Mouse (Mus musculus) kidney, embryonic 16.5 days (tissue): ENCODE results near the gene Sipa1l3. TPM values are rescaled to one million over a fixed set of nuclear protein-coding genes. Genes with fewer than 3 reads are reported as not detected.

Experiments used
- ATAC-seq: fragments of 200-750 bp; cut with Nextera tagmentation; 2 replicates; pipeline ENCODE4 v1.8.0; 2017; ENCODE audit warnings: moderate TSS enrichment; ENCODE audit not compliant: low FRiP score, low TSS enrichment
- H3K27ac ChIP-seq: fragments of 300-500 bp; sonication (generic); 2 replicates; pipeline ENCODE4 v1.5.1; 2014; ENCODE audit warnings: low read length
- H3K27me3 ChIP-seq: fragments of 300-500 bp; sonication (generic); 2 replicates; pipeline ENCODE4 v1.6.1; 2014; ENCODE audit warnings: low read length, control low read depth, mixed read lengths; ENCODE audit not compliant: insufficient read depth
- H3K36me3 ChIP-seq: fragments of 300-500 bp; sonication (generic); 2 replicates; pipeline ENCODE4 v1.6.1; 2014; ENCODE audit warnings: low read length, control low read depth, mixed read lengths; ENCODE audit not compliant: insufficient read depth
- H3K4me1 ChIP-seq: fragments of 300-500 bp; sonication (generic); 2 replicates; pipeline ENCODE4 v1.6.1; 2014; ENCODE audit warnings: low read length, control low read depth, mixed read lengths; ENCODE audit not compliant: insufficient read depth
- H3K4me2 ChIP-seq: fragments of 300-500 bp; sonication (generic); replicated peaks from 2 replicates; pipeline ENCODE4 v1.6.1; 2014; ENCODE audit warnings: low read depth, low read length
- H3K4me3 ChIP-seq: fragments of 300-500 bp; sonication (generic); 2 replicates; pipeline ENCODE4 v1.5.1; 2014; ENCODE audit warnings: mild to moderate bottlenecking, low read length
- H3K9ac ChIP-seq: fragments of 300-500 bp; sonication (generic); replicated peaks from 2 replicates; pipeline ENCODE4 v1.6.1; 2014; ENCODE audit warnings: low read length
- H3K9me3 ChIP-seq: fragments of 300-500 bp; sonication (generic); 2 replicates; pipeline ENCODE4 v1.6.1; 2016; ENCODE audit warnings: low read length, control low read depth
- WGBS: fragments of 180-500 bp; shearing (Covaris S2); extraction: QIAGEN DNeasy Blood & Tissue Kit; methylation state at CpG from one replicate; pipeline ENCODE4 v1.1.7; 2014; 5-methylcytosine and 5-hydroxymethylcytosine counted together
- polyA plus RNA-seq: library from polyadenylated mRNA; unstranded; fragments of >200 nt; fragmentation: Nextera tagmentation; extraction: Ambion mirVana; gene quantifications from 2 replicates; pipeline ENCODE4 v1.2.1, GENCODE M21; 2015

Sipa1l3 gene
- polyA plus RNA-seq, 1 experiment from 2014 or later, result 15.8 TPM

- peak overlapping the region; percentile 81 for H3K27ac ChIP-seq
- no peak for ATAC-seq
- no peaks in the 10 kb centered on the region for H3K9me3 ChIP-seq
- 26% methylated on average over 11 of the region's 11 CpGs for WGBS
- H3K9ac ChIP-seq, result peak overlapping the region; percentile 55
- H3K36me3 ChIP-seq, result no peaks in the 10 kb centered on the region
- H3K4me2 ChIP-seq, result peak overlapping the region; percentile 92
- H3K4me1 ChIP-seq, result peaks cover 53% of the 10 kb centered on the region
- peak overlapping the region; percentile 9 for H3K4me3 ChIP-seq
- H3K27me3 ChIP-seq, result 0 out of 2 replicates have a peak, but pooled peaks cover 5% of the 10 kb centered on the region
Measured at GRCm38 (mm10) chr7:29290691-29291485, 227.6 kb downstream of the Sipa1l3 start.

DNA sequence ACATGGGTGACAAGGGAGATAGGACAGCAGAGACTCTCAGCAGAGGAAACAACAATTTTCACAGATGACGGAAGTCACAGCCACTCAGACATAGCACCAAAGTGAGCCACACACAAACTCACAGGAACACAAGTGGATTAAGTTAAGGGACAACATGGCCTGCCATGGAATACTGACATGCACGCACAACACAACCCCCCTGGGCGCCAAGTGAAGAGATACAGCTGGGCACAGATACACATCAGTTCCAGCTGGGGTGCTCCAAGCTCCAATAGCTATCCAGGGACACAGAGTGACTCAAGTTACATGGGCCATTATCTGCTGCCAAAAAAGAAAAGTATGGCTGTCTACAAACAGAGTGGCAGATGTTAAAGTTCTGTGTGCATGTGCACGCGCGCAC, 228.6 kb downstream of the Sipa1l3 start:
- H3K4me3 ChIP-seq, result peak overlapping the region; percentile 62
- no peaks in the 10 kb centered on the region for H3K36me3 ChIP-seq
- H3K9ac ChIP-seq, result peak overlapping the region; percentile 63
- peak overlapping the region; percentile 81 for H3K27ac ChIP-seq
- peak overlapping the region; percentile 92 for H3K4me2 ChIP-seq
- peaks cover 5% of the 10 kb centered on the region; the same call in 1 of the 2 replicates for H3K27me3 ChIP-seq
- WGBS, result 45% methylated on average over 6 of the region's 6 CpGs
- ATAC-seq, result no peak
- no peaks in the 10 kb centered on the region for H3K9me3 ChIP-seq
- H3K4me1 ChIP-seq, result peaks cover 53% of the 10 kb centered on the region

GRCm38 (mm10) chr7:29288942-29289638, 229.4 kb downstream of the Sipa1l3 start, which contains the start of gene Ppp1r14a:
Gene Ppp1r14a (plus strand): TSS chr7:29289308.
- peak; percentile 12; the same call in 1 of the 2 replicates for ATAC-seq
- whole genome bisulfite sequencing, result under 1% methylated on average over 58 of the region's 59 CpGs
- Histone ChIP-seq H3K4me1 (peaks cover 53% of the 10 kb centered on the region), H3K27me3 (peaks cover 3% of the 10 kb centered on the region; the same call in 1 of the 2 replicates), H3K9me3 (no peaks in the 10 kb centered on the region), H3K36me3 (no peaks in the 10 kb centered on the region), H3K27ac (peak within 1 kb of the TSS; percentile 81), H3K4me3 (peak within 1 kb of the TSS; percentile 62), H3K4me2 (peak within 1 kb of the TSS; percentile 92), H3K9ac (peak within 1 kb of the TSS; percentile 63)

- Histone ChIP-seq H3K4me1 (peaks cover 44% of the 10 kb centered on the region), H3K4me2 (no peak overlapping the region), H3K4me3 (no peak overlapping the region), H3K27ac (no peak overlapping the region), H3K9ac (no peak overlapping the region), H3K27me3 (peaks cover 3% of the 10 kb centered on the region; the same call in 1 of the 2 replicates), H3K36me3 (no peaks in the 10 kb centered on the region), H3K9me3 (no peaks in the 10 kb centered on the region)
- no peak for ATAC-seq
- 88% methylated on average over 2 of the region's 2 CpGs for WGBS
Measured at GRCm38 (mm10) chr7:29288079-29288478, 230.4 kb downstream of the Sipa1l3 start.

DNA sequence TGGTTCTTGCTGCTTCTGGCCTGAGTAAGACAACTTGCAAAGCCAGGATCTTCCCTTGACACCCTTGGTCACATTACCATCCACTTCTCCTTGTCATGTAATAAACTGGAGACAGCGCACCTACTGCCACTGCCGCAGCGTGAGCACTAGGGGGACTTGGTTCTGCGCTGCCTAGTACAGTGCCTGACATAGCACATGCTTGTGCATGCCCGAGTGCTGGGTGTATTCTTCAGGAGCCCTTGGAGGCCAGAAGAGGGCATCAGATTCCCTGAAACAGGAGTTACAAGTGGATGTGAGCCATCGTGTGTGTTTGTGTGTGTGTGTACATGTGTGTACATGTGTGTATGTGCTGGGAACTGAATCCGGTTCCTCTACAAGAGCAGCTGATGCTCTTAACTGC, 231.0 kb downstream of the Sipa1l3 start:
- peaks cover 38% of the 10 kb centered on the region for H3K4me1 ChIP-seq
- no peaks in the 10 kb centered on the region for H3K36me3 ChIP-seq
- H3K27me3 ChIP-seq, result peaks cover 3% of the 10 kb centered on the region
- H3K4me3 ChIP-seq, result no peak overlapping the region
- no peak for ATAC-seq
- no peak overlapping the region for H3K9ac ChIP-seq
- WGBS, result 87% methylated on average over 7 of the region's 7 CpGs
- no peaks in the 10 kb centered on the region for H3K9me3 ChIP-seq
- H3K27ac ChIP-seq, result no peak overlapping the region
- H3K4me2 ChIP-seq, result no peak overlapping the region

DNA sequence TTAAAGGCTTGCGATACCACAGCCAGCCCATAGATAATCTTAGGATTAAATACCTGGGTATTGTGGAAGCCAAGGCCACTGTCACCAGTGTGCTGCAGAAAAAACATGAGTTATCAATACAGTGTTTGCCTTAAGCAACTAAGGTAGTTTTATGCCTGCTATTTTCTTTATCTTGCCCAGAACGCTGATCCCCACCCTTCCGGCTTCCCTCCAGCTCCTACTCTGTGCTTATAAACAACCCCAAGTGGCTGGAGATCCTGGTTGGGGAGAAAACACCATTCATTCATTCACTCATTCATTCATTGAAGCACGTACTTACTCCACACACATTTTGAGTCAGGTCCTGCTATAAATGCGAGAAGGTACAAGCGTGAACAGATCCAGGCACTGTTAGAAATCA, 233.9 kb downstream of the Sipa1l3 start:
- no peak overlapping the region for H3K9ac ChIP-seq
- no peak overlapping the region for H3K4me2 ChIP-seq
- H3K27ac ChIP-seq, result no peak overlapping the region
- H3K4me3 ChIP-seq, result no peak overlapping the region
- 92% methylated on average over 6 of the region's 6 CpGs for WGBS
- H3K27me3 ChIP-seq, result peaks cover 27% of the 10 kb centered on the region
- H3K4me1 ChIP-seq, result peaks cover 25% of the 10 kb centered on the region
- H3K9me3 ChIP-seq, result no peaks in the 10 kb centered on the region
- no peaks in the 10 kb centered on the region for H3K36me3 ChIP-seq
- no peak for ATAC-seq

DNA sequence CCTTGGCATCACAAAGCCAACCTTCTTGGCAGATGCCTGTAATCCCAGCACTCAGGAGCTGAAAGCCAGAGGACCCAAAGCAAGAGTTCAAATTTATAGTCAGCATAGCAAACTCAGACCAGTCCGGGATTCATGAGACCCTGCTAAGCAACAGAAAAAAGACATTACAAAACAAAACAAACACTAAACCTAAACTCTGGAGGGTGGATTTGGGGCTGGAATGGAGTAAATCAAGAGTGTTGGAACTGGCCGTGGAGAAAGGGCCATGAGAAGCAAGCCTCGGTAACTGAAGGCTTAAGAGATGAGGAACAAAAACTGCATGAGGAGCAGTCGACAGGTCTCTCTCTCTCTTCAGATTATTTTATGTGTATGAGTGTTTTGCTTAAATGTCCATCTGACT, 234.6 kb downstream of the Sipa1l3 start:
- H3K27ac ChIP-seq, result no peak overlapping the region
- no peak overlapping the region for H3K4me3 ChIP-seq
- H3K27me3 ChIP-seq, result peaks cover 27% of the 10 kb centered on the region
- no peak for ATAC-seq
- no peak overlapping the region for H3K9ac ChIP-seq
- peaks cover 18% of the 10 kb centered on the region; the same call in 1 of the 2 replicates for H3K4me1 ChIP-seq
- H3K4me2 ChIP-seq, result no peak overlapping the region
- H3K36me3 ChIP-seq, result no peaks in the 10 kb centered on the region
- H3K9me3 ChIP-seq, result no peaks in the 10 kb centered on the region
- WGBS, result 78% methylated on average over 4 of the region's 4 CpGs

GRCm38 (mm10) chr7:29282074-29282554, 236.3 kb downstream of the Sipa1l3 start:
- Histone ChIP-seq H3K27me3 (peaks cover 24% of the 10 kb centered on the region), H3K4me2 (peak overlapping the region; percentile 92), H3K4me3 (peak overlapping the region; percentile 70), H3K4me1 (peaks cover 14% of the 10 kb centered on the region; the same call in 1 of the 2 replicates), H3K9ac (peak overlapping the region; percentile 77), H3K27ac (0 out of 2 replicates have a peak overlapping the region, but pooled peaks have one; percentile 26), H3K9me3 (no peaks in the 10 kb centered on the region), H3K36me3 (no peaks in the 10 kb centered on the region)
- WGBS, result 7% methylated on average over 21 of the region's 21 CpGs
- peak; percentile 55 for ATAC-seq

DNA sequence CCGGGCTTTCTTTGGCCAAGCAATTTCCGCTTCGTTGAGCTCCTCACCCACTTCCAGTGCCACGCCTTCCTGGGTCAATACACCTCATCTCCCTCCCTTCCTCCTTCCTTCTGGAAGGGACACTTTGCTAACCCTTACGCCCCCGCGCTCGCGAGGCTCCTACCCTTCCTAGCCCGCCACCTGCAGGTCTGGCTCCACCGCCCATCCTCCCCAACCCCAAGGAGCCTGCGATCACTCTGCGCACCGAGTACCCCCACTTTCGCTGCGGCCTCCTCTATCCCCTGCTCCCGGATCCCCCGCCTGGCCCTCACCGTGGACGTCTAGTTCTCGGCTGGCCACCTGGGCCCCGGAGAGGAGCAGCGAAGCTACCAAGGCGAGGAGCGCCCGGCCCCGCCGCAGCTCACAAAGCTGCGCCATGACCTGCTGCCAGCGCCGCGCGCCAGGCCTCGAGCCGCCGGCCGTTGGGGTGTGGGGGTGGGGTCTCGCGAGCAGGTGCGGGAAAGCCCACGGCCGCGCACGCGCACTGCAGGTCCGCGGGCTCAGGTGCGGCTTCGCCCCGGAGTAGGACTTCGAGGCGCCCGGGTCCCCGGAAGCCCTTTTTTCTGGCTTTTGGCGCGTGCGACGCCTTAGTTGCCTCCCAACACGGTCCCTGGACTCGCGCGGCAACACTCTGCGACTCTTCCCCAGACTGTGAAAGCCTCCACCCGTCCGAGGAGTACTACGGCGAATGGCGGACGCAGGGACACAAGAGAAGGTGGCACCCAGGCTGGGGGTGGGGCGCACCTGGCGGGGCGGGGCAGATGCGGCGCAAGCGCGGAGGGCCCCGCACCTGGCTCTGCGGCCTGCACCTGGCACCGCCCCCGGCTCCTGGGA, 237.0 kb downstream of the Sipa1l3 start, which contains the start of gene Spint2:
Gene Spint2, minus strand, starts transcription at position 712 of the 873 bp plus-strand sequence.
- H3K9ac ChIP-seq, result peak within 1 kb of the TSS; percentile 77
- H3K9me3 ChIP-seq, result no peaks in the 10 kb centered on the region
- H3K27me3 ChIP-seq, result peaks cover 24% of the 10 kb centered on the region
- WGBS, result under 1% methylated on average over 73 of the region's 80 CpGs
- ATAC-seq, result peak; percentile 91
- H3K27ac ChIP-seq, result peak within 1 kb of the TSS; percentile 92
- H3K4me1 ChIP-seq, result peaks cover 17% of the 10 kb centered on the region; the same call in 1 of the 2 replicates
- peak within 1 kb of the TSS; percentile 92 for H3K4me2 ChIP-seq
- H3K4me3 ChIP-seq, result peak within 1 kb of the TSS; percentile 70
- H3K36me3 ChIP-seq, result no peaks in the 10 kb centered on the region
